Mouse (Mus musculus): Measurements from ENCODE around the gene Gm6096. TPM values are rescaled to one million over a fixed set of nuclear protein-coding genes. Genes with fewer than 3 reads are reported as not detected.

Gm6096 gene
- polyA plus RNA-seq, 1 experiment from 2014 or later: 0.71 TPM

- WGBS: 90% methylated on average over 2 of the region's 2 CpGs
- Histone ChIP-seq H3K4me3 (ENCODE audit: low read length) (no peak overlapping the region), H3K27ac (ENCODE audit: low read depth, low read length) (no peak overlapping the region), H3K4me2 (ENCODE audit: low read length) (no peak overlapping the region), H3K9me3 (ENCODE audit: control insufficient read depth, low read length) (no peaks in the 10 kb centered on the region), H3K9ac (ENCODE audit: low read depth, low read length) (no peak overlapping the region), H3K27me3 (replicated peaks; ENCODE audit: control insufficient read depth, insufficient read depth, low read length) (no peaks in the 10 kb centered on the region), H3K4me1 (ENCODE audit: control insufficient read depth, insufficient read depth, low read depth, low read length) (no peaks in the 10 kb centered on the region), H3K36me3 (ENCODE audit: control insufficient read depth, insufficient read depth, low read length) (no peaks in the 10 kb centered on the region)
- ATAC-seq: no peak
Observed at GRCm38 (mm10) chr7:34277656-34278055, 26.8 kb downstream of the Gm6096 start.

DNA sequence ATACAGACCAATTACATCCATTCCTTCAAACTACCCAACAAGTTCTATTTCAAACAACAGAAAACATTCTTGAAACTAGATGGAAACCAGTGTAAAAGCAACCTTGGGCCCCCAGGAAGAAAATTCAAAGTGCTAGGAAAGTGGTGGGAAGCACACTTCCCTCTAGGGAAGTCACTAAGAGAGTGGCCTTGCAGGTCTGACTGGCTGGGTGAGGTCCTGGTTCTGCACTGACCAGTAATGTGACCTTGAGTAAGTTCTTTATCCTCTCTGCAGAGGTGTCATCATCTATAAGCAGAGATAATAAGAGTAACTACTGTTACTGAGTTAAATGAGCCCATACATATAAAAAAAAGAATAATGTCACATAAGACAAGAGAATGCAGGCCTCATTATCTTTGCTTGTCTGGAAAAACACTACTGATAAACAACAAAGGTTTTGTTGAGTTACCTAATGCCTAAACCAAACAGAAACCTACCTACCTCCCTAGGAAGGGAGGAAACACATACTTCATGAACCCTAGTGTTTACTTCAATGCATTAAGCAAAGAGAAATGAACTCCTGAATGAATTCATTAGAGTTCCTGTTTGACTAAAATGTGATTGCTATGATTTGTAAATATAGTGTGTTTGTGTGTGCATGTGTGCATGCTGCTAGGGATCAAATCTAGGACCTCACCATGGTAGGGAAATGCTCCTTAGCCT is 39.8 kb downstream of the Gm6096 start:
- no peaks in the 10 kb centered on the region for H3K9me3 ChIP-seq (ENCODE audit: control insufficient read depth, low read length)
- H3K36me3 ChIP-seq (ENCODE audit: control insufficient read depth, insufficient read depth, low read length): no peaks in the 10 kb centered on the region
- no peak overlapping the region for H3K4me2 ChIP-seq (ENCODE audit: low read length)
- H3K9ac ChIP-seq (ENCODE audit: low read depth, low read length): no peak overlapping the region
- no peak overlapping the region for H3K27ac ChIP-seq (ENCODE audit: low read depth, low read length)
- no peak overlapping the region for H3K4me3 ChIP-seq (ENCODE audit: low read length)
- H3K4me1 ChIP-seq (ENCODE audit: control insufficient read depth, insufficient read depth, low read depth, low read length): no peaks in the 10 kb centered on the region
- no peaks in the 10 kb centered on the region for H3K27me3 ChIP-seq (replicated peaks; ENCODE audit: control insufficient read depth, insufficient read depth, low read length)
- ATAC-seq: no peak

- ATAC-seq: no peak
- Histone ChIP-seq H3K9ac (ENCODE audit: low read depth, low read length) (no peak overlapping the region), H3K27ac (ENCODE audit: low read depth, low read length) (no peak overlapping the region)
Observed at GRCm38 (mm10) chr7:34291265-34291664, 40.4 kb downstream of the Gm6096 start.

GRCm38 (mm10) chr7:34292633-34293032 is 41.8 kb downstream of the Gm6096 start:
- Histone ChIP-seq H3K36me3 (ENCODE audit: control insufficient read depth, insufficient read depth, low read length) (no peaks in the 10 kb centered on the region), H3K4me1 (ENCODE audit: control insufficient read depth, insufficient read depth, low read depth, low read length) (no peaks in the 10 kb centered on the region), H3K4me2 (ENCODE audit: low read length) (no peak overlapping the region), H3K27ac (ENCODE audit: low read depth, low read length) (no peak overlapping the region), H3K27me3 (replicated peaks; ENCODE audit: control insufficient read depth, insufficient read depth, low read length) (no peaks in the 10 kb centered on the region), H3K9ac (ENCODE audit: low read depth, low read length) (no peak overlapping the region), H3K4me3 (ENCODE audit: low read length) (no peak overlapping the region), H3K9me3 (ENCODE audit: control insufficient read depth, low read length) (no peaks in the 10 kb centered on the region)
- ATAC-seq: no peak
- 92% methylated on average over 2 of the region's 2 CpGs for WGBS

More at GRCm38 (mm10) chr7:34291265-34291664, 40.4 kb downstream of the Gm6096 start:
- Histone ChIP-seq H3K4me1 (ENCODE audit: control insufficient read depth, insufficient read depth, low read depth, low read length) (no peaks in the 10 kb centered on the region), H3K4me3 (ENCODE audit: low read length) (no peak overlapping the region), H3K9me3 (ENCODE audit: control insufficient read depth, low read length) (no peaks in the 10 kb centered on the region), H3K27me3 (replicated peaks; ENCODE audit: control insufficient read depth, insufficient read depth, low read length) (no peaks in the 10 kb centered on the region), H3K36me3 (ENCODE audit: control insufficient read depth, insufficient read depth, low read length) (no peaks in the 10 kb centered on the region), H3K4me2 (ENCODE audit: low read length) (no peak overlapping the region)
- WGBS: 90% methylated on average over 1 of the region's 1 CpGs

DNA sequence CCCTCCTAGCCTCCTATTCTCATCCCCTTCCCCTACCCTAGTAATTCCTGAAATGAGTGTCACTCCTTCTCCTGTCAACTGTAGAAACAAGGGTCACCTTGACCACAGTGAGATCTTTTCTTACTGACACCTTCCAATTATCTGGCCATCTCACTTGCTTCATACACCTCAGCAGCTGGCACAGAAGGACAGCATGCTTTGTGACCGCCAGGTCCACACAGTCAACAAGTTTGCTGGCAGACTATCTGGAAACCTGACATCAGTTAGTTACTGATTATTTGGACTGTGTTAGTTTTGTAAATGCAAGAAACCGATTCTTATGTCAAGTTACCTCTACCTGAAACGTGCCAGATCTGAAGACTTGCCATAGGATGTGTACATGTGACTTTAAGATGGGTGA is 45.3 kb downstream of the Gm6096 start:
- H3K9ac ChIP-seq (ENCODE audit: low read depth, low read length): no peak overlapping the region
- no peaks in the 10 kb centered on the region for H3K4me1 ChIP-seq (ENCODE audit: control insufficient read depth, insufficient read depth, low read depth, low read length)
- no peak for ATAC-seq
- no peak overlapping the region for H3K4me2 ChIP-seq (ENCODE audit: low read length)
- H3K27me3 ChIP-seq (replicated peaks; ENCODE audit: control insufficient read depth, insufficient read depth, low read length): no peaks in the 10 kb centered on the region
- no peaks in the 10 kb centered on the region for H3K36me3 ChIP-seq (ENCODE audit: control insufficient read depth, insufficient read depth, low read length)
- no peak overlapping the region for H3K27ac ChIP-seq (ENCODE audit: low read depth, low read length)
- H3K9me3 ChIP-seq (ENCODE audit: control insufficient read depth, low read length): no peaks in the 10 kb centered on the region
- no peak overlapping the region for H3K4me3 ChIP-seq (ENCODE audit: low read length)
- WGBS: 96% methylated on average over 3 of the region's 3 CpGs

DNA sequence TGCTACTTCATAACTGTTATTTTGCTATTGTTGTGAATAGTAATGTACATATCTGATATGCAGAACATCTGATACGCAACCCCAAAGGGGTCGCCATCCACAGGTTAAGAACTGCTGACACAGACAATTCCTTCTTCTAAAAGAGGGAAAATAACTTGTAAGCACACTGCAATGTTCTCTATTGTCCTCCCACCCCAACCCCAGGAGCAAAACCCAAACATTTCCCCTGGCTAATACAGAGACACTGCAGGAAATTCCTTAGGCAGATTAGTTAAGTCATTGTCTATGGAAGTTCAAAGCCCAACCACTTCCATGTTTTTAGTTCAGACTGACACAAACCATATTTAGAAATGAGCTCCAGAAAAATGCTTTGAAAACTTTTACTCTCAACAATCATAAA is 48.0 kb downstream of the Gm6096 start:
- H3K27me3 ChIP-seq (replicated peaks; ENCODE audit: control insufficient read depth, insufficient read depth, low read length): no peaks in the 10 kb centered on the region

More for the DNA sequence above, 48.0 kb downstream of the Gm6096 start:
- ATAC-seq: no peak
- Histone ChIP-seq H3K4me2 (ENCODE audit: low read length) (no peak overlapping the region), H3K9me3 (ENCODE audit: control insufficient read depth, low read length) (no peaks in the 10 kb centered on the region), H3K4me3 (ENCODE audit: low read length) (no peak overlapping the region), H3K9ac (ENCODE audit: low read depth, low read length) (no peak overlapping the region), H3K36me3 (ENCODE audit: control insufficient read depth, insufficient read depth, low read length) (peaks cover 3% of the 10 kb centered on the region; the same call in 1 of the 2 replicates), H3K4me1 (ENCODE audit: control insufficient read depth, insufficient read depth, low read depth, low read length) (no peaks in the 10 kb centered on the region), H3K27ac (ENCODE audit: low read depth, low read length) (no peak overlapping the region)
- WGBS: 92% methylated on average over 2 of the region's 2 CpGs

Other genes starting within 250 kb of the Gm6096 start
- gene Scgb2b27, start 237.1 kb upstream of the Gm6096 start, polyA plus RNA-seq (2015; fragmentation: Nextera tagmentation; extraction: Ambion mirVana): not detected in 2 replicates
- gene Scgb1b27, start 229.6 kb upstream of the Gm6096 start, polyA plus RNA-seq (2015; fragmentation: Nextera tagmentation; extraction: Ambion mirVana): not detected in 2 replicates
- gene Scgb1b30, start 155.6 kb upstream of the Gm6096 start, polyA plus RNA-seq (2015; fragmentation: Nextera tagmentation; extraction: Ambion mirVana): not detected in 2 replicates
- 3.8 and 4.1 TPM in 2 replicates for gene Wtip, start 117.8 kb upstream of the Gm6096 start, polyA plus RNA-seq (2015; fragmentation: Nextera tagmentation; extraction: Ambion mirVana)
- 145 and 159 TPM in 2 replicates for gene Uba2, start 81.4 kb upstream of the Gm6096 start, polyA plus RNA-seq (2015; fragmentation: Nextera tagmentation; extraction: Ambion mirVana)
- gene Pdcd2l, start 54.4 kb upstream of the Gm6096 start, polyA plus RNA-seq (2015; fragmentation: Nextera tagmentation; extraction: Ambion mirVana): 76.2 and 87.3 TPM in 2 replicates
- 355 and 401 TPM in 2 replicates for gene Gpi1, start 20.7 kb upstream of the Gm6096 start, polyA plus RNA-seq (2015; fragmentation: Nextera tagmentation; extraction: Ambion mirVana)
- 27.4 and 33.8 TPM in 2 replicates for gene 4931406P16Rik, start 62.5 kb downstream of the Gm6096 start, polyA plus RNA-seq (2015; fragmentation: Nextera tagmentation; extraction: Ambion mirVana)
- gene Lsm14a, start 142.3 kb downstream of the Gm6096 start, polyA plus RNA-seq (2015; fragmentation: Nextera tagmentation; extraction: Ambion mirVana): 50.6 and 55.6 TPM in 2 replicates

Data from hindbrain, embryonic 16.5 days (tissue).